Mouse (Mus musculus) bone marrow macrophage, adult 2 months (primary cell): Measurements from ENCODE around the gene Pop7. TPM values are rescaled to one million over a fixed set of nuclear protein-coding genes. Genes with fewer than 3 reads are reported as not detected.

Source experiments
- H3K27ac ChIP-seq: 2 replicates; pipeline ENCODE4 v1.5.1; 2012; ENCODE audit warnings: low read depth, low read length; ENCODE audit not compliant: insufficient read depth
- H3K4me1 ChIP-seq: 2 replicates; pipeline ENCODE4 v1.6.1; 2012; ENCODE audit warnings: low read length; ENCODE audit not compliant: control insufficient read depth, insufficient read depth
- H3K4me3 ChIP-seq: 2 replicates; pipeline ENCODE4 v1.5.1; 2012; ENCODE audit warnings: mild to moderate bottlenecking, low read length, moderate library complexity; ENCODE audit not compliant: insufficient read depth
- CTCF ChIP-seq: IDR thresholded peaks from 2 replicates; pipeline ENCODE4 v1.5.1; 2012; ENCODE audit warnings: low read depth, mild to moderate bottlenecking, low read length, moderate library complexity
- POLR2A ChIP-seq: IDR thresholded peaks from 2 replicates; pipeline ENCODE4 v1.6.1; 2012; ENCODE audit warnings: mild to moderate bottlenecking, low read depth, low read length, borderline replicate concordance
- polyA plus RNA-seq: library from polyadenylated mRNA; stranded (reverse); fragments of >200 nt; gene quantifications from 2 replicates; pipeline ENCODE4 v1.2.4, GENCODE M21; 2012; ENCODE audit not compliant: missing spikeins, insufficient read depth, insufficient read length

Pop7 gene
- polyA plus RNA-seq, 1 experiment, result 15.8 TPM

DNA sequence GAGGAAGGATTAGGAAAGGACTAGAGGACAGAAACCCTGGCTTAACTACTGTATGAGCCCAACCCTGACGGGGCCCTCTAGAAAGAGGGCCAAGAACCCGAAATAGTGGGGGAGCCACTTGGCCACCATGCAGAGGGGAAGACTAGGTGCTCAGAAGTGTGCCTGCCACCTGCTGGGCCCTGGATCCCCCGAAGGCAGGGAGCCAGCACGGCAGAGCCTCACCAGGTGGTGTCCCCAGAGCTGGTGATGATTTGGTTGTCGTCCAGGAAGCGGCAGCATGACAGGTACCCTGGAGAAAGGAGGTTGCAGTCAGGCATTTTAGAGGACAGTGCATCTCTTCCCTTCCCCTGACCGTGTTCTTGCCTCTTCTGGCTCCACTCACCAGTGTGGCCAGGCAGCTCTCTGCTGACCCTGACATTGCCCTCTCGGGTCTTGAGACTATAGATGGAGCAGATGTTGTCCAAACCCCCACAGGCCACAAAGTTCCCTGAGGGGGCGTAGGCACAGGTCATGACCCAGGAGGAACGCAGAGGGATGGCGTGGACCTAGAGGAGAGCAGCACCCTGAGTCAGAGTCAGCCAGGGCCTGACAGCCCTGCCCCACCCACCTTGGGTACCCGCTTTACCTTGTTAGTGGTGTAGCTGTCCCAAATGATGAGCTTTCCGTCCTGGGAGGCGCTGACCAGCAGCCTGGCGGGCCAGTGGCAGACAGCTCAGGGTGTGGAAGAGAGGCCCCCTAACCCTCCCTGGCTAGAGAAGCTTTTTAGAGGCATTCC, 27.1 kb upstream of the Pop7 start:
- H3K27ac ChIP-seq, result no peak overlapping the region
- no peak overlapping the region for H3K4me3 ChIP-seq
- peaks cover 10% of the 10 kb centered on the region for H3K4me1 ChIP-seq
- TF ChIP-seq POLR2A, result no peak
- TF ChIP-seq CTCF, result no peak

- Histone ChIP-seq H3K27ac (no peak overlapping the region), H3K4me1 (peaks cover 4% of the 10 kb centered on the region; the same call in 1 of the 2 replicates), H3K4me3 (no peak overlapping the region)
- no peak for TF ChIP-seq POLR2A
- TF ChIP-seq CTCF, result no peak
Observed at GRCm38 (mm10) chr5:137528247-137528968, 26.1 kb upstream of the Pop7 start.

DNA sequence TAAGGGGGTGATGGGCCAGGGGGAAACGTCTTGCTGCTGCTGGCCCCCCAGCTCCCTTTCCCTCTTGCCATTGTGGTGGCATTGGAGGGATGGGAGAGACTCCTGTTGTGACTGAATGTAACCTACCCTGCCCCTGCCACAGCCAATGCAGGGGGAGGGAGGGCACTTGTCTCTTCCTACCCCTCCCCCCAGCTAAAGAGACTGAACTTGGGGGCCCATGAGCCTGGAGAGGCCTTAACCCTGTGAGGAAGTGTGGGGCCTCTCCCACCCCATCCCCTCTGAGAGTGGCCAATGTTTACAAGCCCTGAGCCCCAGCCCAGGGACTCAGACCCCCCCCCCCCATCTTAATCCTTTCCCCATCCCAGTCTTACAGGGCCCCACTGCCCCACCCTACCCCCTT, 25.1 kb upstream of the Pop7 start:
- Histone ChIP-seq H3K4me1 (peaks cover 4% of the 10 kb centered on the region; the same call in 1 of the 2 replicates), H3K4me3 (no peak overlapping the region), H3K27ac (no peak overlapping the region)
- no peak for TF ChIP-seq CTCF
- TF ChIP-seq POLR2A, result no peak

GRCm38 (mm10) chr5:137526192-137526936, 24.0 kb upstream of the Pop7 start:
- Histone ChIP-seq H3K4me3 (no peak overlapping the region), H3K4me1 (peaks cover 4% of the 10 kb centered on the region; the same call in 1 of the 2 replicates), H3K27ac (no peak overlapping the region)
- TF ChIP-seq CTCF, result no peak
- no peak for TF ChIP-seq POLR2A

- Histone ChIP-seq H3K27ac (no peak overlapping the region), H3K4me3 (no peak overlapping the region), H3K4me1 (peaks cover 4% of the 10 kb centered on the region; the same call in 1 of the 2 replicates)
- TF ChIP-seq CTCF (no peak), POLR2A (no peak)
Observed at GRCm38 (mm10) chr5:137525511-137525910, 23.2 kb upstream of the Pop7 start.

GRCm38 (mm10) chr5:137524671-137525070, 22.4 kb upstream of the Pop7 start:
- TF ChIP-seq POLR2A, result no peak
- no peak for TF ChIP-seq CTCF
- H3K27ac ChIP-seq, result no peak overlapping the region
- H3K4me1 ChIP-seq, result no peaks in the 10 kb centered on the region; the same call in 1 of the 2 replicates
- no peak overlapping the region for H3K4me3 ChIP-seq

DNA sequence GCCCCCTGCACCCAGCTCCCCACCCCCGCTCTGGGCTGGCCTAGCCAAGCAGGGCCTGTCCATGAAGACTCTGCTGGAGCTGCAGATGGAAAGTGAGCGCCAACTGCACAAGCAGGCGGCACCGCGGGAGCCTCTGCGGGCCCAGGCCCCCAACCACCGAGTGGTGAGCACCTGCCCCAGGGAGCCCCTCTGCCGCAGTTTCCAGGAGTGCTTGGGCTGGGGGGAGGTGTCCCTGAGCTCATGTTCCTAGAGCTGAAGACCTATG, 21.9 kb upstream of the Pop7 start:
- Histone ChIP-seq H3K27ac (no peak overlapping the region), H3K4me3 (no peak overlapping the region), H3K4me1 (no peaks in the 10 kb centered on the region; the same call in 1 of the 2 replicates)
- TF ChIP-seq CTCF (no peak), POLR2A (no peak)

DNA sequence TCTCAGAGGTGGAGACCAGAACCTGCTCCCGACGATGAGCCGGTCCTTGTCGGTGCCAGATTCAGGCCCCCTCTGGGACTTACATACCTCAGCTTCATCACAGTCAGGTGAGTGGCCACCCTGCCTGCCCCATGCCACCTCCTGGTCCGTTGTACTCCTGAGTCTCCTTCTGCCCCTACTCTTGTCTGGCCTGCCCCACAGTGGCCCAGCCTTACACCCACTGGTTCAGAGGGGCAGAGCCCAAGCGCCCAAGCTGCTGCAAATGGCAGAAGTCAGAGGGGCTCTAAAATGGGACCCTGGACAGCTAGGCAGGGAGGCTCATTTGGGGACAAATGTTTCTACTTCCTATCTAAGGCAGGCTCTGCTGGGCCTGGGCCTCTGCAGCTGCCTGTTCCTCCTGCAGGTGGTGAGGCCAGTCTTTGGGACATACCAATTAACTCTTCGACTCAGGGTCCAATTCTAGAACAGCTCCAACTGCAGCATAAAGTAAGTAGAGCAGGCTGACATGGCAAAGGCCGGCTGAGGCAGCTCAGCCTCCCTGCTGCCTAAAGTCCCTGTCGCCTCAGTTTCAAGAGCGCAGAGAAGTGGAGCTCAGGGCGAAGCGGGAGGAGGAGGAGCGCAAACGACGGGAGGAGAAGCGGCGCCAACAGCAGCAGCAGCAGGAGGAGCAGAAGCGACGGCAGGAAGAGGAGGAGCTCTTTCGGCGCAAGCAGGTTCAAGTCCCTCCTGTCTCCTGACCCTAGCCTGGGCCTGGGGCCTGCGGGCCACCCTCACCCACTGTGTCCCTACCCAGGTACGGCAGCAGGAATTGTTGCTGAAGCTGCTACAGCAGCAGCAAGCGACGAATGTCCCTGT, 21.3 kb upstream of the Pop7 start:
- Histone ChIP-seq H3K27ac (no peak overlapping the region), H3K4me1 (no peaks in the 10 kb centered on the region; the same call in 1 of the 2 replicates), H3K4me3 (no peak overlapping the region)
- TF ChIP-seq CTCF, result no peak
- no peak for TF ChIP-seq POLR2A

DNA sequence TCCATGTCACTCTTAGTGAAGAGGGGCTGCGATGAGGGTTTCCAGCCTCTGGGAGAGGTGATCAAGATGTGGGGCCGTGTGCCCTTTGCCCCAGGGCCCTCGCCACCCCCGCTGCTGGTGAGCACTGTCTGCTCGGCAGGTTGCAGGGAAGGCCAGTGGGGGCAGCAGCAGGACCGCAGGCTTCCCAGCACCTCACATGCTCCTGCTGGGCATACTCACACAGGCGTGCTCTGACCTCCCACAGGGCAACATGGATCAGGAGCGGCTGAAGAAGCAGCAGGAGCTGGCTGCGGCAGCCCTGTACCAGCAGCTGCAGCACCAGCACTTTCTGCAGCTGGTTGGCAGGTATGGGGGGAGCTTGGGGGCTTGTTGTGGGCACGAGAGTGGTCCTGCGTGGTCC, 20.4 kb upstream of the Pop7 start:
- H3K4me1 ChIP-seq, result no peaks in the 10 kb centered on the region; the same call in 1 of the 2 replicates
- no peak overlapping the region for H3K4me3 ChIP-seq
- TF ChIP-seq POLR2A, result no peak
- H3K27ac ChIP-seq, result no peak overlapping the region
